Mouse (Mus musculus): ENCODE measurements at regions not wholly inside any gene's neighbourhood (a gene's known extent, or its start where the extent isn't known, plus 50 kb on each side); places are given as distances from the start of the nearest gene placed in this dataset.
"Not testable (repeated sequence)": the region's sequence is repeated elsewhere in the genome, so short reads cannot be mapped to it uniquely, and the experiment has no call there.

GRCm38 (mm10) chr16:9043271-9043670 is 213.4 kb downstream of the 1810013L24Rik start:
- Histone ChIP-seq H3K4me1 (ENCODE audit: insufficient read depth, low read depth, low read length) (peaks cover 5% of the 10 kb centered on the region), H3K4me3 (ENCODE audit: low read depth, low read length) (no peak overlapping the region), H3K36me3 (replicated peaks) (no peaks in the 10 kb centered on the region), H3K27me3 (ENCODE audit: insufficient read depth, low read length) (no peaks in the 10 kb centered on the region), H3K9me3 (replicated peaks) (no peaks in the 10 kb centered on the region)
- no peak for TF ChIP-seq CTCF (IDR thresholded peaks at IDR 0.05; ENCODE audit: low read depth, low read length)
- no peak for TF ChIP-seq GATA1 (IDR thresholded peaks at IDR 0.05; ENCODE audit: borderline replicate concordance, low read length)
- TF ChIP-seq TAL1 (conservative IDR thresholded peaks at IDR 0.05; ENCODE audit: low read depth, low read length), result no peak
- no peak for TF ChIP-seq GATA2 (IDR thresholded peaks at IDR 0.05; ENCODE audit: borderline replicate concordance, low read depth, low read length)
- TF ChIP-seq POLR2AphosphoS5 (IDR thresholded peaks at IDR 0.05; ENCODE audit: insufficient replicate concordance, low read depth, low read length), result no peak
- ATAC-seq (ENCODE audit: extremely low read depth, insufficient number of reproducible peaks, low FRiP score, poor library complexity, severe bottlenecking) (no peak), DNase-seq (ENCODE audit: low spot score) (no peak)

- Histone ChIP-seq H3K27me3 (ENCODE audit: insufficient read depth, low read length) (no peaks in the 10 kb centered on the region), H3K4me3 (ENCODE audit: low read depth, low read length) (no peak overlapping the region), H3K9me3 (replicated peaks) (no peaks in the 10 kb centered on the region), H3K4me1 (ENCODE audit: insufficient read depth, low read depth, low read length) (peaks cover 5% of the 10 kb centered on the region), H3K36me3 (replicated peaks) (no peaks in the 10 kb centered on the region)
- ATAC-seq (ENCODE audit: extremely low read depth, insufficient number of reproducible peaks, low FRiP score, poor library complexity, severe bottlenecking), result no peak
- DNase-seq (ENCODE audit: low spot score), result no peak
- TF ChIP-seq POLR2AphosphoS5 (IDR thresholded peaks at IDR 0.05; ENCODE audit: insufficient replicate concordance, low read depth, low read length) (no peak), GATA2 (IDR thresholded peaks at IDR 0.05; ENCODE audit: borderline replicate concordance, low read depth, low read length) (no peak), GATA1 (IDR thresholded peaks at IDR 0.05; ENCODE audit: borderline replicate concordance, low read length) (no peak), CTCF (IDR thresholded peaks at IDR 0.05; ENCODE audit: low read depth, low read length) (no peak), TAL1 (conservative IDR thresholded peaks at IDR 0.05; ENCODE audit: low read depth, low read length) (no peak)
Measured at GRCm38 (mm10) chr16:9046864-9047263, 217.0 kb downstream of the 1810013L24Rik start.

- no peak for ATAC-seq (ENCODE audit: extremely low read depth, insufficient number of reproducible peaks, low FRiP score, poor library complexity, severe bottlenecking)
Measured at GRCm38 (mm10) chr16:9054415-9054814, 224.5 kb downstream of the 1810013L24Rik start.

GRCm38 (mm10) chr16:9056430-9056829 is 226.5 kb downstream of the 1810013L24Rik start:
- no peak for DNase-seq (ENCODE audit: low spot score)
- H3K27me3 ChIP-seq (ENCODE audit: insufficient read depth, low read length), result no peaks in the 10 kb centered on the region
- H3K4me3 ChIP-seq (ENCODE audit: low read depth, low read length), result no peak overlapping the region
- H3K4me1 ChIP-seq (ENCODE audit: insufficient read depth, low read depth, low read length), result no peaks in the 10 kb centered on the region
- TF ChIP-seq TAL1 (conservative IDR thresholded peaks at IDR 0.05; ENCODE audit: low read depth, low read length) (no peak), GATA1 (IDR thresholded peaks at IDR 0.05; ENCODE audit: borderline replicate concordance, low read length) (no peak), GATA2 (IDR thresholded peaks at IDR 0.05; ENCODE audit: borderline replicate concordance, low read depth, low read length) (no peak), POLR2AphosphoS5 (IDR thresholded peaks at IDR 0.05; ENCODE audit: insufficient replicate concordance, low read depth, low read length) (no peak), CTCF (IDR thresholded peaks at IDR 0.05; ENCODE audit: low read depth, low read length) (no peak)
- no peaks in the 10 kb centered on the region for H3K36me3 ChIP-seq (replicated peaks)
- no peak for ATAC-seq (ENCODE audit: extremely low read depth, insufficient number of reproducible peaks, low FRiP score, poor library complexity, severe bottlenecking)
- H3K9me3 ChIP-seq (replicated peaks), result no peaks in the 10 kb centered on the region

More at GRCm38 (mm10) chr16:9054415-9054814, 224.5 kb downstream of the 1810013L24Rik start:
- H3K27me3 ChIP-seq (ENCODE audit: insufficient read depth, low read length), result no peaks in the 10 kb centered on the region
- no peak overlapping the region for H3K4me3 ChIP-seq (ENCODE audit: low read depth, low read length)
- H3K36me3 ChIP-seq (replicated peaks), result no peaks in the 10 kb centered on the region
- no peaks in the 10 kb centered on the region for H3K4me1 ChIP-seq (ENCODE audit: insufficient read depth, low read depth, low read length)
- no peak for TF ChIP-seq CTCF (IDR thresholded peaks at IDR 0.05; ENCODE audit: low read depth, low read length)
- TF ChIP-seq GATA2 (IDR thresholded peaks at IDR 0.05; ENCODE audit: borderline replicate concordance, low read depth, low read length), result no peak
- TF ChIP-seq TAL1 (conservative IDR thresholded peaks at IDR 0.05; ENCODE audit: low read depth, low read length), result no peak
- no peak for TF ChIP-seq GATA1 (IDR thresholded peaks at IDR 0.05; ENCODE audit: borderline replicate concordance, low read length)
- no peak for TF ChIP-seq POLR2AphosphoS5 (IDR thresholded peaks at IDR 0.05; ENCODE audit: insufficient replicate concordance, low read depth, low read length)
- H3K9me3 ChIP-seq (replicated peaks), result no peaks in the 10 kb centered on the region
- DNase-seq (ENCODE audit: low spot score), result no peak

- ATAC-seq (ENCODE audit: extremely low read depth, insufficient number of reproducible peaks, low FRiP score, poor library complexity, severe bottlenecking) (no peak), DNase-seq (ENCODE audit: low spot score) (no peak)
- Histone ChIP-seq H3K36me3 (replicated peaks) (no peaks in the 10 kb centered on the region), H3K4me1 (ENCODE audit: insufficient read depth, low read depth, low read length) (no peaks in the 10 kb centered on the region), H3K4me3 (ENCODE audit: low read depth, low read length) (no peak overlapping the region), H3K27me3 (ENCODE audit: insufficient read depth, low read length) (peaks cover 2% of the 10 kb centered on the region; the same call in 1 of the 2 replicates), H3K9me3 (replicated peaks) (no peaks in the 10 kb centered on the region)
- no peak for TF ChIP-seq GATA1 (IDR thresholded peaks at IDR 0.05; ENCODE audit: borderline replicate concordance, low read length)
- no peak for TF ChIP-seq GATA2 (IDR thresholded peaks at IDR 0.05; ENCODE audit: borderline replicate concordance, low read depth, low read length)
- no peak for TF ChIP-seq TAL1 (conservative IDR thresholded peaks at IDR 0.05; ENCODE audit: low read depth, low read length)
- TF ChIP-seq POLR2AphosphoS5 (IDR thresholded peaks at IDR 0.05; ENCODE audit: insufficient replicate concordance, low read depth, low read length), result no peak
- TF ChIP-seq CTCF (IDR thresholded peaks at IDR 0.05; ENCODE audit: low read depth, low read length), result no peak
Measured at GRCm38 (mm10) chr16:9071526-9071925, 241.6 kb downstream of the 1810013L24Rik start.

- not testable (repeated sequence) for H3K36me3 ChIP-seq (replicated peaks); H3K9me3 ChIP-seq (replicated peaks); ATAC-seq (ENCODE audit: extremely low read depth, insufficient number of reproducible peaks, low FRiP score, poor library complexity, severe bottlenecking); H3K27me3 ChIP-seq (ENCODE audit: insufficient read depth, low read length); H3K4me1 ChIP-seq (ENCODE audit: insufficient read depth, low read depth, low read length); DNase-seq (ENCODE audit: low spot score); H3K4me3 ChIP-seq (ENCODE audit: low read depth, low read length)
Measured at GRCm38 (mm10) chr16:9071956-9072355, 242.1 kb downstream of the 1810013L24Rik start.

GRCm38 (mm10) chr16:9074295-9074694 is 244.4 kb downstream of the 1810013L24Rik start:
- Histone ChIP-seq H3K27me3 (ENCODE audit: insufficient read depth, low read length) (peaks cover 2% of the 10 kb centered on the region; the same call in 1 of the 2 replicates), H3K36me3 (replicated peaks) (no peaks in the 10 kb centered on the region), H3K4me3 (ENCODE audit: low read depth, low read length) (no peak overlapping the region), H3K4me1 (ENCODE audit: insufficient read depth, low read depth, low read length) (peaks cover 4% of the 10 kb centered on the region; the same call in 1 of the 2 replicates), H3K9me3 (replicated peaks) (no peaks in the 10 kb centered on the region)
- ATAC-seq (ENCODE audit: extremely low read depth, insufficient number of reproducible peaks, low FRiP score, poor library complexity, severe bottlenecking) (no peak), DNase-seq (ENCODE audit: low spot score) (no peak)
- TF ChIP-seq GATA1 (IDR thresholded peaks at IDR 0.05; ENCODE audit: borderline replicate concordance, low read length) (no peak), GATA2 (IDR thresholded peaks at IDR 0.05; ENCODE audit: borderline replicate concordance, low read depth, low read length) (no peak), TAL1 (conservative IDR thresholded peaks at IDR 0.05; ENCODE audit: low read depth, low read length) (no peak), POLR2AphosphoS5 (IDR thresholded peaks at IDR 0.05; ENCODE audit: insufficient replicate concordance, low read depth, low read length) (no peak), CTCF (IDR thresholded peaks at IDR 0.05; ENCODE audit: low read depth, low read length) (no peak)
